Mouse (Mus musculus): Measurements from ENCODE around the gene Egln1.

The Egln1 gene

GRCm38 (mm10) chr8:124949209-124950068 lies at the start of gene Egln1:
TSS of gene Egln1 (minus strand) at chr8:124949324.
- peak; percentile 83 for DNase-seq (ENCODE audit: extremely low read depth, insufficient read length, low spot score)

- DNase-seq (ENCODE audit: extremely low read depth, insufficient read length, low spot score) = no peak
These were observed 46.7 kb upstream of the Egln1 start for GRCm38 (mm10) chr8:124995776-124996175.

DNA sequence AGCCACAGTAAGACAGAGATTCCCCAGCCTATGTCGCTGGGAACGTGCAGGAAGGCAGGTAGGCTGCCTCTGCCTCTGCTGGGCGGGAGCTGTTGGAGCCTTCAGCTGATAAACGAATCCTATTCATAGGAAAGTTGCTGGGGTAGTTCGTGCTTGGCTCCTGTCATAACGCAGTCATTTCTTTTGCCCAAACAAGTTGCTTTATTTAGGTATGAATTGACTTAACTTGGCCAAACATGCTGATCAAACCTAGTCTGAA lies 42.5 kb upstream of the Egln1 start:
- DNase-seq (ENCODE audit: extremely low read depth, insufficient read length, low spot score) = no peak

- no peak for DNase-seq (ENCODE audit: extremely low read depth, insufficient read length, low spot score)
These were observed 42.0 kb upstream of the Egln1 start for GRCm38 (mm10) chr8:124990923-124991667.

- no peak for DNase-seq (ENCODE audit: extremely low read depth, insufficient read length, low spot score)
These were observed 31.7 kb upstream of the Egln1 start for GRCm38 (mm10) chr8:124980828-124981227.

DNA sequence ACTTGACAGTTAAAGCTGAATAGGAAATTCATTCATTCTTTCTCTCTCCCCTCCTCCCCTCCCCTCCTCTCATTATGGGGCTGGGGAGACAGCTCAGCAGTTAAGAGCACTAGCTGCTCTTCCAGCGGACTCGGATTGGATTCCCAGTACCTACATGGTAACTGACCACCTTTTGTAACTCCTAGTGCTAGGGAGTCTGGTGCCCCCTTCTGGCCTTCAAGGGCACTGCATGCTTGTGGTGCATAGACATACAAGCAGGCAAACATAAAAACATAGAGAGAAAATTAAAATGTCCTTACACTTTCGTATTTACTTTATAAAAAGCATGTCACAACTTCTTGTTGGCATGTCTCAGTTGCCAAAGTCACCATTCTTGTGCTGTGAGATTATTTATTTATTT lies 30.9 kb upstream of the Egln1 start:
- DNase-seq (ENCODE audit: extremely low read depth, insufficient read length, low spot score) = no peak

DNA sequence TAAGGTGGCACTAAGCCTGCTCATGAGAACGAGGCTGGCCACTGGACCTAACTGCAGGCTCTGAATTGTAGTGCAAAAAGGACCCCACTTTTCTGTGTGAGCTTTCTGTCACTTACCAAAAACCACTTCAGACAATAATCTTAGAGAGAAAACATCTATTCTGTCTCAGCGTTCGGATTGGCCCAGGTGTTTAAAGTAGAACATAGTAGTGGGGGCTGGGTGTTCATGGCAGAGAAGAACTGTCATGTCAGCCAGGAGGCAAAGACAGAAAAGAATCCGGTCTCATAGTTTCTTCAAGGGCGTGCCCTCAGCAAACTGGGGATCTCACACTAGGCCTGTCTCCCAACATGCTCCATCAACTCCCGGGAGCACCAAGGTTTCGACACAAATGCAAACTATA lies 28.9 kb upstream of the Egln1 start:
- DNase-seq (ENCODE audit: extremely low read depth, insufficient read length, low spot score) = no peak

DNA sequence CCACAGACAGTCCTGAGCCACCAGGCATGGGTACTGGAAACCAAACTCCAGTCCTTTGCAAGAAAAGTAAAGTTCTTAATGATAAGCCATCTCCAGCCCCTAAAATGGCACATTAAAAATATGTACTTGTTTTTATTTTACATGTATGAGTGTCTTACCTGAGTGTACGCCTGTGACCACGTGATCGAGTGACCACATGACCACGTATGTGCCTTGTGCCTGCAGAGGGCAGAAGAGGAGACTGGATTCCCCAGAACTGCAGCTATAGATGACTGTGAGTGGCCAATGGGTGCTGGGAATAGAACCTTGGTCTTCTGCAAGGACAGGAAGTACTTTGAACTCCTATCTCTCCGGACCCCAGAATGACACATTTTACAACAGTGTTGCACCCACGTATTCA lies 27.1 kb upstream of the Egln1 start:
- no peak for DNase-seq (ENCODE audit: extremely low read depth, insufficient read length, low spot score)

- no peak for DNase-seq (ENCODE audit: extremely low read depth, insufficient read length, low spot score)
These were observed 25.1 kb upstream of the Egln1 start for GRCm38 (mm10) chr8:124974254-124974653.

DNA sequence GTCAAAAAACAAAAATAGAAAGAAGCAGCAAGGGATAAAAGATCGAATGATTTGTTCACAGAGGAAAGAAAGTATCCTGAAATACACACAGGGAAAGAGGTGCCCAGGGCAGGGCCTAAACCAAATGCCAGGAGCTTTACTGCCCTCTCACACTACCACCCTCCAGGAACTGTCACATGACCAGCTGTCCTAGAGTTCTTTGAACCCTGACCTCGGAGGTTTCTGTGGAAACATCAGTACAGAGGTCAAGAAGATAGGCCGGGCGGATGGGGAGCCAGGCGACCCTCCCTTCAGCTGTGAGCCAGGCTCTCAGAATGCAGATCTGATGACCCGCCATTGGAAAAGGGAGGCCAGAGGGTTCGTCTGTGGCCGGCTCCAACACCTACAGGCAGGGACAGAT lies 24.1 kb upstream of the Egln1 start:
- no peak for DNase-seq (ENCODE audit: extremely low read depth, insufficient read length, low spot score)

DNA sequence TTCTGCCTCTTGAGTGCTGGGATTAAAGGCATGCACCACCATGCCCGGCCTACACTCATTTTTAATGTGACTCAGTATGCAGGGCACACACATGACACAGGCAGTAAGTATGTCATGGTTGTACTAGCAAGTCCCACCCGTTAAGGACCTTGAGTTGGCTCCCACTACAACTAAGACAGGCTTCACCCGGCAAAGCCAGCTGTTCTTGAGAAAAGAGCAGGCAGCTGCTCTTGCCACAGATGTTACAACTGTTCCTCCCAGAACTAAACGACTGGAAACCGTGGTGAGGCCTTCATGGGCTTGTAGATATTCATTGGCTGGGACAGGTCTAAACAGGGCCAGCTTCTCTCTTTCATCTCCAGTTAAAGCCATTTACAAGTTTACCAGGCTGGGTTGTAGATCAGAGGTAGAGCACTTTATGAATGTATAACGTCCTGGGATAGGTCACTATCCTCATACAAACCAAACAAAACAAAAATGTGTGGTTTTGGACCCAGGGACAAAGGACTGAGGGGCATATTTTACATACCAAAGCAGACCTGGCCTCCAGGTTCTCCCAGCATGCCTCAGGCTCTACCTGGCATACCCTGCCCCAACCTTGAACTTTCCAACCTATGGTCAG lies 21.3 kb upstream of the Egln1 start:
- DNase-seq (ENCODE audit: extremely low read depth, insufficient read length, low spot score) = no peak

DNA sequence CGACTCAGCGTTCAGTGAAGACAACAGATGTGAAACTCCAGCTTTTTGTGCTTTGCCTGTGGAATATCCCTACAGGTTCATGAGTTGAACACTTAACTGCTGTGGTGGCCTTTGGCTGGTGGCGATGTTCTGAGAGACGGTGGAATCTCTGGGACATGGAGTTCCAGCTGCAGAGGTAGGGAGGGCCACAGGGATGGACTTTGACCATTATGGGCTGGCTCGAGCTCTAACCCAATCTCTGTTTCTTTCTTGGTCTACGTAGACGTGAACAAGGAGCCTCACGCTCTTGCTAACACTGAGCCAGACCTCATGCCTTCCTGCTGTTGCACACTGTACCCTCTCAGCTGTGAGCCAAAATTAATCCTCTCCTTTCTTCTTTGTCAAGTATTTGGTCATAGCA lies 15.8 kb upstream of the Egln1 start:
- DNase-seq (ENCODE audit: extremely low read depth, insufficient read length, low spot score) = no peak

DNA sequence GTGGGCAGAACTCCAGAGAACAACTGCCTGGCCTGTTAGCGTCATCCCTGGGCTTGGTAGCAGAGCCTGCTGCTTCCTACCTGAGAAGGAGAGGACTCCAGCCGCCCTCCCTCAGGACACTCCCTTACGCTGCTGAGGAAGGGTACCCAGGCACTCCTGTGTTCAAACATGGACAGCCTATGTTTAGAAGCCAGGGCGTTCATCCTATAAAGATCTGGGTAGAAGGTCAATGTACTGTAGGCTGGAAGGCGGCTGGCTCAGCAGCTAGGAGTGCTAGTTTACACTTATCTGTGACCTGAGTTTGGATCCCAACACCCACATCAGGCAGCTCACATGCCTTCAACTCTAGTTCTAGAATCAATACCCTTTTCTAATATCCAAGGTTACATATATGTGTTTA lies 14.1 kb upstream of the Egln1 start:
- DNase-seq (ENCODE audit: extremely low read depth, insufficient read length, low spot score) = no peak

- peak; percentile 33 for DNase-seq (ENCODE audit: extremely low read depth, insufficient read length, low spot score)
These were observed 11.2 kb upstream of the Egln1 start for GRCm38 (mm10) chr8:124960226-124960880.

- DNase-seq (ENCODE audit: extremely low read depth, insufficient read length, low spot score) = no peak
These were observed 10.5 kb upstream of the Egln1 start for GRCm38 (mm10) chr8:124959462-124960225.

DNA sequence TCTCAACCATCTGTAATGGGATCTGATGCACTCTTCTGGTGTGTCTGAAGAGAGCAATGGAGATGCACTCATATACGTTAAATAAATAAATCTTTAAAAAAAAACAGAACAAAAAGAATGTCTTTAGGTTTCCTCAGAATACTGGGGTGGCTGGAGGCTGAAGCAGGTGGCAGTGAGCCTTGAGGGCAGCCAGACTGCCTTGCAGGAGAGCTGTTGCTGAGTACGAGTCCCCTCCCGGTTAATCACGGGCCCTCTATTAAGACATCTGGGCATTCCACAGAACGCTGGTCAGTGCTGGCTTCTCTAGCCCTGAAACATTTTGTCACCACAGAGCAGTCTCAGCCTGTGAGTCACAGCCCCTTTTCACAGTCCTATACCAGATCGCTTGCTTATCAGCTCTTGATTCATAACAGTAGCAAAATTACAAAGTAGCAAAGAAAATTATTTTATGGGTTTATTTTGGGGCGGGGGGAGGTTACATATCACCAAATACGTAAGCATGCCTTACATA lies 5.5 kb upstream of the Egln1 start:
- peak; percentile 46 for DNase-seq (ENCODE audit: extremely low read depth, insufficient read length, low spot score)

- DNase-seq (ENCODE audit: extremely low read depth, insufficient read length, low spot score) = no peak
These were observed 4.1 kb upstream of the Egln1 start for GRCm38 (mm10) chr8:124953188-124953587.

- DNase-seq (ENCODE audit: extremely low read depth, insufficient read length, low spot score) = no peak
These were observed 1.7 kb upstream of the Egln1 start for GRCm38 (mm10) chr8:124950865-124951264.

DNA sequence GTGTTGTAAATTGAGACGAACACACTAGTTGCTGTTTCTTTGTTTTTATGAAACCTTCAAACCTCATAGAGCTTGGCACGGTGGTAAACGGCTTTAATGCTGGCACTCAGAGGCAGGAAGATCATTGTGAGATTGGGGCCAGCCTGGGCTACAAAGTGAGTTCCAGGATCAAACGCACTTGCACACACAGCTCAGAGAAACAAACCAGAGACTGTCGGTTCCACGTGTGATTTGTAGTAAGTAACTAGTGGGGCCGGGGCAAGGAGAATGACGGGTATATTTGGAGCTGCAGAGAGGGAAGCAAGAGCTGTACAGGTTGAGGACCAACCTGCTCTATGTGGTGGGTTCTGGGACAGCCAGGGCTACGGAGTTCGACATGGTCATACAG lies 939 bp upstream of the Egln1 start:
- no peak for DNase-seq (ENCODE audit: extremely low read depth, insufficient read length, low spot score)

- peak; percentile 30 for DNase-seq (ENCODE audit: extremely low read depth, insufficient read length, low spot score)
These were observed 402 bp downstream of the Egln1 start for GRCm38 (mm10) chr8:124948733-124949111.
